In the genomic region with DNA sequence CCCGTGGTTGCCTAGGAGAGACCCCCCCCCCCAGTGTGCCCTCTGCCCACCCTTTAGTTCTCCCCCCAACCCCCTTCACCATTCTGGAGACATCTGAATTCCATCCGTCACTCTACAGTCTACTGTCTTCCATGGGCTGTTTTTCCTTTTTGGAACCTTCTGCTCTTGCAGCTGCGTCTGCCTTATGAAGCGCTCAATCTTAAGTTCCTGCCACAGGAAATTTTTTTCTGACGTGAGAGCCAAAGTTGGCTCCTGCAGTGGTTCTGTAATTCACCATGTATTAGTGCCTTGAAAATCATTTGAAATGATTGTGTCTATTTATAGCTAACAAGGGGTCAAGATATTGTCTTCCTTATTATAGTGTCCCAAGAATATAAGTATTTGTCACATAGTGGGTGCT, we compare ENCODE assay signal across 8 mouse cellular contexts. TPM values are rescaled to one million over a fixed set of nuclear protein-coding genes. Genes with fewer than 3 reads are reported as not detected.
A peak's percentile ranks its signal among the peaks of the same experiment; 100 is the strongest.
DNase-seq lines count a peak whose midpoint lies in the region; ATAC-seq and TF ChIP-seq lines count a peak whose summit lies in the region.

No protein-coding gene starts in this region.

- 43% methylated on average over 5 of the region's 5 CpGs for WGBS in embryonic facial prominence, embryonic 15.5 days
- 84% methylated on average over 5 of the region's 5 CpGs for WGBS in limb, embryonic 11.5 days
- WGBS in neural tube, embryonic 13.5 days, result 72% methylated on average over 5 of the region's 5 CpGs

- peak overlapping the region; percentile 72 for H3K4me3 ChIP-seq in layer of hippocampus, adult 2 months
- peak overlapping the region; percentile 67 for H3K4me3 ChIP-seq in embryonic facial prominence, embryonic 15.5 days (replicated peaks)
- no peak overlapping the region for H3K4me3 ChIP-seq in limb, embryonic 11.5 days (ENCODE audit: low read depth, low read length)
- peak overlapping the region; percentile 55 for H3K4me3 ChIP-seq in neural tube, embryonic 13.5 days

- peak overlapping the region; percentile 96 for H3K27ac ChIP-seq in layer of hippocampus, adult 2 months
- H3K27ac ChIP-seq in embryonic facial prominence, embryonic 15.5 days (replicated peaks), result peak overlapping the region; percentile 94
- no peak overlapping the region for H3K27ac ChIP-seq in limb, embryonic 11.5 days (replicated peaks; ENCODE audit: low read depth, low read length)
- no peak overlapping the region for H3K27ac ChIP-seq in neural tube, embryonic 13.5 days (replicated peaks)

- intact Hi-C loops in left cerebral cortex, postnatal 4 days (cut with DNase I), result no loop called here

- ATAC-seq in embryonic facial prominence, embryonic 15.5 days (ENCODE audit: insufficient number of reproducible peaks, low FRiP score, low TSS enrichment, low read depth), result no peak
- ATAC-seq in limb, embryonic 11.5 days (ENCODE audit: insufficient number of reproducible peaks, low FRiP score, low TSS enrichment, low read depth), result no peak
- ATAC-seq in neural tube, embryonic 13.5 days (ENCODE audit: low read depth), result no peak
- no peak for ATAC-seq in erythroid progenitor cell, adult 5-6 weeks (replicated peaks; ENCODE audit: low FRiP score, poor library complexity, severe bottlenecking)

- peaks cover 31% of the 10 kb centered on the region for H3K36me3 ChIP-seq in embryonic facial prominence, embryonic 15.5 days
- H3K36me3 ChIP-seq in limb, embryonic 11.5 days (ENCODE audit: control insufficient read depth, insufficient read depth, low read length), result peaks cover 13% of the 10 kb centered on the region
- H3K36me3 ChIP-seq in neural tube, embryonic 13.5 days, result peaks cover 31% of the 10 kb centered on the region

- peak overlapping the region; percentile 82 for H3K4me2 ChIP-seq in embryonic facial prominence, embryonic 15.5 days (replicated peaks)
- peak overlapping the region; percentile 85 for H3K4me2 ChIP-seq in limb, embryonic 11.5 days (ENCODE audit: low read depth, severe bottlenecking)
- H3K4me2 ChIP-seq in neural tube, embryonic 13.5 days, result peak overlapping the region; percentile 95

- no peaks in the 10 kb centered on the region for H3K9me3 ChIP-seq in embryonic facial prominence, embryonic 15.5 days (replicated peaks)
- H3K9me3 ChIP-seq in limb, embryonic 11.5 days (ENCODE audit: control insufficient read depth, low read length), result no peaks in the 10 kb centered on the region
- no peaks in the 10 kb centered on the region for H3K9me3 ChIP-seq in neural tube, embryonic 13.5 days

- DNase-seq in layer of hippocampus, adult 2 months (ENCODE audit: low spot score in 2 of 2), result peak in 1 of 2 experiments; percentile 33
- DNase-seq in layer of hippocampus, postnatal 10 days (ENCODE audit: low spot score in 2 of 2), result no peak
- DNase-seq in limb, embryonic 11.5 days (ENCODE audit: low spot score), result no peak
- no peak for DNase-seq in c-Kit-positive CD71-positive TER-119-positive erythroid progenitor cells, embryonic 14.5 days (ENCODE audit: low spot score)
- no peak for DNase-seq in left cerebral cortex, postnatal 4 days

- 0 out of 2 replicates have a peak overlapping the region, but pooled peaks have one; percentile 66 for H3K9ac ChIP-seq in embryonic facial prominence, embryonic 15.5 days
- H3K9ac ChIP-seq in limb, embryonic 11.5 days (ENCODE audit: low read length), result no peak overlapping the region
- H3K9ac ChIP-seq in neural tube, embryonic 13.5 days, result peak overlapping the region; percentile 85

- peaks cover 18% of the 10 kb centered on the region for H3K4me1 ChIP-seq in embryonic facial prominence, embryonic 15.5 days
- peaks cover 6% of the 10 kb centered on the region; the same call in 1 of the 2 replicates for H3K4me1 ChIP-seq in limb, embryonic 11.5 days (ENCODE audit: control insufficient read depth, insufficient read depth, low read length)
- H3K4me1 ChIP-seq in neural tube, embryonic 13.5 days (replicated peaks), result peaks cover 28% of the 10 kb centered on the region

- TF ChIP-seq CTCF in layer of hippocampus, adult 2 months (conservative IDR thresholded peaks at IDR 0.05), result no peak

- no peaks in the 10 kb centered on the region for H3K27me3 ChIP-seq in embryonic facial prominence, embryonic 15.5 days
- H3K27me3 ChIP-seq in limb, embryonic 11.5 days (ENCODE audit: control insufficient read depth, insufficient read depth, low read length), result no peaks in the 10 kb centered on the region
- H3K27me3 ChIP-seq in neural tube, embryonic 13.5 days, result no peaks in the 10 kb centered on the region; the same call in 1 of the 2 replicates

RNA-seq across cellular contexts. Expression of gene Kank3, which starts 6.3 kb away (rescaled TPM):
- 10 to 100 TPM; 35.2 to 40.6 TPM for total RNA-seq in layer of hippocampus, adult 2 months (2021)
- 10 to 100 TPM; 38.0 to 51.2 TPM for total RNA-seq in layer of hippocampus, postnatal 10 days (2021)
- 45.3 and 45.8 TPM in 2 replicates for polyA plus RNA-seq in embryonic facial prominence, embryonic 15.5 days (2015; fragmentation: Nextera tagmentation; extraction: Ambion mirVana)
- polyA plus RNA-seq in limb, embryonic 11.5 days (2014; fragmentation: Nextera tagmentation; extraction: Ambion mirVana), result 23.0 and 25.1 TPM in 2 replicates
- 36.2 and 40.3 TPM in 2 replicates for polyA plus RNA-seq in neural tube, embryonic 13.5 days (2015; fragmentation: Nextera tagmentation; extraction: Ambion mirVana)
- total RNA-seq in left cerebral cortex, postnatal 4 days (2021), result 10 to 100 TPM; 38.6 to 44.1 TPM
- 5.0 TPM in 1 of 2 replicates, not detected in the other for total RNA-seq in erythroid progenitor cell, adult 5-6 weeks (2015; ENCODE audit: low replicate concordance)
- total RNA-seq in erythroid progenitor cell, adult 5-6 weeks (2017; ENCODE audit: low replicate concordance), result 2.7 TPM in 1 of 2 replicates, not detected in the other

RNA-seq across cellular contexts. Expression of gene Rps28, which starts 7.8 kb away (rescaled TPM):
- 100 to 1,000 TPM; 723 to 770 TPM for total RNA-seq in layer of hippocampus, adult 2 months (2021)
- total RNA-seq in layer of hippocampus, postnatal 10 days (2021), result 100 to 1,000 TPM; 919 to 984 TPM
- 998 and 1,000 TPM in 2 replicates for polyA plus RNA-seq in embryonic facial prominence, embryonic 15.5 days (2015; fragmentation: Nextera tagmentation; extraction: Ambion mirVana)
- polyA plus RNA-seq in limb, embryonic 11.5 days (2014; fragmentation: Nextera tagmentation; extraction: Ambion mirVana), result 1,083 and 1,144 TPM in 2 replicates
- polyA plus RNA-seq in neural tube, embryonic 13.5 days (2015; fragmentation: Nextera tagmentation; extraction: Ambion mirVana), result 530 and 625 TPM in 2 replicates
- 1,000 to 10,000 TPM; 1,155 to 1,182 TPM for total RNA-seq in left cerebral cortex, postnatal 4 days (2021)
- 383 and 392 TPM in 2 replicates for total RNA-seq in erythroid progenitor cell, adult 5-6 weeks (2015; ENCODE audit: low replicate concordance)
- total RNA-seq in erythroid progenitor cell, adult 5-6 weeks (2017; ENCODE audit: low replicate concordance), result 429 and 508 TPM in 2 replicates

RNA-seq across cellular contexts. Expression of gene Ndufa7, which starts 7.8 kb away (rescaled TPM):
- total RNA-seq in layer of hippocampus, adult 2 months (2021), result 100 to 1,000 TPM; 207 to 208 TPM
- 100 to 1,000 TPM; 244 to 245 TPM for total RNA-seq in layer of hippocampus, postnatal 10 days (2021)
- 432 and 453 TPM in 2 replicates for polyA plus RNA-seq in embryonic facial prominence, embryonic 15.5 days (2015; fragmentation: Nextera tagmentation; extraction: Ambion mirVana)
- polyA plus RNA-seq in limb, embryonic 11.5 days (2014; fragmentation: Nextera tagmentation; extraction: Ambion mirVana), result 457 and 474 TPM in 2 replicates
- 558 and 559 TPM in 2 replicates for polyA plus RNA-seq in neural tube, embryonic 13.5 days (2015; fragmentation: Nextera tagmentation; extraction: Ambion mirVana)
- total RNA-seq in left cerebral cortex, postnatal 4 days (2021), result 100 to 1,000 TPM; 214 to 232 TPM
- total RNA-seq in erythroid progenitor cell, adult 5-6 weeks (2015; ENCODE audit: low replicate concordance), result 95.5 and 109 TPM in 2 replicates
- total RNA-seq in erythroid progenitor cell, adult 5-6 weeks (2017; ENCODE audit: low replicate concordance), result 42.4 and 46.1 TPM in 2 replicates

RNA-seq across cellular contexts. Expression of gene Cd320, which starts 26.3 kb away (rescaled TPM):
- total RNA-seq in layer of hippocampus, adult 2 months (2021), result 10 to 100 TPM; 22.6 to 25.0 TPM
- 10 to 100 TPM; 25.1 to 27.1 TPM for total RNA-seq in layer of hippocampus, postnatal 10 days (2021)
- 57.3 and 59.6 TPM in 2 replicates for polyA plus RNA-seq in embryonic facial prominence, embryonic 15.5 days (2015; fragmentation: Nextera tagmentation; extraction: Ambion mirVana)
- polyA plus RNA-seq in limb, embryonic 11.5 days (2014; fragmentation: Nextera tagmentation; extraction: Ambion mirVana), result 85.5 and 91.5 TPM in 2 replicates
- polyA plus RNA-seq in neural tube, embryonic 13.5 days (2015; fragmentation: Nextera tagmentation; extraction: Ambion mirVana), result 52.7 and 57.4 TPM in 2 replicates
- 10 to 100 TPM; 21.6 to 25.4 TPM for total RNA-seq in left cerebral cortex, postnatal 4 days (2021)
- 2.9 TPM in 1 of 2 replicates, not detected in the other for total RNA-seq in erythroid progenitor cell, adult 5-6 weeks (2015; ENCODE audit: low replicate concordance)
- total RNA-seq in erythroid progenitor cell, adult 5-6 weeks (2017; ENCODE audit: low replicate concordance), result 0.39 TPM in 1 of 2 replicates, not detected in the other

RNA-seq across cellular contexts. Expression of gene Angptl4, which starts 35.0 kb away (rescaled TPM):
- 1 to 10 TPM; 4.1 to 4.2 TPM for total RNA-seq in layer of hippocampus, adult 2 months (2021)
- 1 to 10 TPM; 6.9 to 9.5 TPM for total RNA-seq in layer of hippocampus, postnatal 10 days (2021)
- polyA plus RNA-seq in embryonic facial prominence, embryonic 15.5 days (2015; fragmentation: Nextera tagmentation; extraction: Ambion mirVana), result 58.8 and 67.2 TPM in 2 replicates
- 37.9 and 43.6 TPM in 2 replicates for polyA plus RNA-seq in limb, embryonic 11.5 days (2014; fragmentation: Nextera tagmentation; extraction: Ambion mirVana)
- 22.8 and 24.5 TPM in 2 replicates for polyA plus RNA-seq in neural tube, embryonic 13.5 days (2015; fragmentation: Nextera tagmentation; extraction: Ambion mirVana)
- total RNA-seq in left cerebral cortex, postnatal 4 days (2021), result 10 to 100 TPM in 1 of 2 experiments, 1 to 10 TPM in 1; 9.7 to 10.8 TPM
- 0.36 and 0.84 TPM in 2 replicates for total RNA-seq in erythroid progenitor cell, adult 5-6 weeks (2015; ENCODE audit: low replicate concordance)
- total RNA-seq in erythroid progenitor cell, adult 5-6 weeks (2017; ENCODE audit: low replicate concordance), result 0.77 TPM in 1 of 2 replicates, not detected in the other

Comparison
In these comparisons a context has a peak if more than half of its experiments do, and no peak if none do; other contexts are left out.
1. H3K27ac ChIP-seq: peak in layer of hippocampus, adult 2 months (single experiment) and embryonic facial prominence, embryonic 15.5 days (single experiment); none in limb, embryonic 11.5 days (single experiment) and neural tube, embryonic 13.5 days (single experiment).
2. RNA of gene Kank3, which starts 6.3 kb away (total RNA-seq): 38.0 to 51.2 TPM in layer of hippocampus, postnatal 10 days, 38.6 to 44.1 TPM in left cerebral cortex, postnatal 4 days and 35.2 to 40.6 TPM in layer of hippocampus, adult 2 months; 2.7 to 5.0 TPM in erythroid progenitor cell, adult 5-6 weeks; every median in the first group is over 4 times any median in the second.
3. Peak in every context shown above with its lines, with median percentiles within 50 percentile points of each other: H3K4me2 ChIP-seq.